Mouse (Mus musculus) lung, adult 2 months (tissue): ENCODE data around the gene Usp44.

Source experiments
- CTCF ChIP-seq: fragments of 200-500 bp; IDR thresholded peaks from 2 replicates; pipeline ENCODE4 v1.5.1; 2011; ENCODE audit warnings: mild to moderate bottlenecking, low read length, control low read depth; ENCODE audit not compliant: insufficient read depth
- POLR2A ChIP-seq: fragments of 200-500 bp; IDR thresholded peaks from 2 replicates; pipeline ENCODE4 v1.6.1; 2011; ENCODE audit warnings: low read depth, mild to moderate bottlenecking, control low read depth, low read length, borderline replicate concordance; ENCODE audit errors: extremely low read depth

DNA sequence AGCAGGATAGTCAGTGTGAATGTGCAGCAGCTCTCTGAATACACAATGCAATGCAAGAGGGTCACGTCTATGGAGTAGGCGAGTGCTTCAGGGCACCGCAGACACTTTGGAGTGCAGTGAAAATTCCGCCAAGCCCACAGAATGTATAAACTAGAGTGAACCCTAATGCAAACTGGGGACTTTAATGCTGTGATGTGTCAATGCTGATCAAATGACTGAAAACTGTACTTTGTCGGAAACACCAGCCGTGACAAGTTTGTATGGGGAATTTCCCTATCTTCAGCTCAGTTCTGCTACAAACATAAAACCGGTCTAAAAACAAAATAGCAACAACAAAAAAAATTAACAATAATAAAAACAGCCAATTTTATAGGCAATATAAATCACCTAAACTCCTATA is 37.0 kb downstream of the Usp44 start:
- TF ChIP-seq CTCF (no peak), POLR2A (no peak)
